Mouse (Mus musculus): Measurements from ENCODE around the gene Mgat5.

The Mgat5 gene

GRCm38 (mm10) chr1:127259669-127260068, 54.9 kb downstream of the Mgat5 start:
- no peak for DNase-seq (ENCODE audit: low read depth, low spot score)

- no peak for DNase-seq (ENCODE audit: low read depth, low spot score)
These were observed 56.2 kb downstream of the Mgat5 start for GRCm38 (mm10) chr1:127260969-127261368.

GRCm38 (mm10) chr1:127262170-127262837, 57.5 kb downstream of the Mgat5 start:
- no peak for DNase-seq (ENCODE audit: low read depth, low spot score)

GRCm38 (mm10) chr1:127267985-127268384, 63.2 kb downstream of the Mgat5 start:
- DNase-seq (ENCODE audit: low read depth, low spot score) = no peak

- DNase-seq (ENCODE audit: low read depth, low spot score) = no peak
These were observed 64.5 kb downstream of the Mgat5 start for GRCm38 (mm10) chr1:127269343-127269742.

- DNase-seq (ENCODE audit: low read depth, low spot score) = no peak
These were observed 65.6 kb downstream of the Mgat5 start for GRCm38 (mm10) chr1:127270273-127271020.

GRCm38 (mm10) chr1:127271156-127271555, 66.3 kb downstream of the Mgat5 start:
- no peak for DNase-seq (ENCODE audit: low read depth, low spot score)

GRCm38 (mm10) chr1:127273363-127273762, 68.5 kb downstream of the Mgat5 start:
- DNase-seq (ENCODE audit: low read depth, low spot score) = no peak

GRCm38 (mm10) chr1:127275572-127276324, 70.9 kb downstream of the Mgat5 start:
- no peak for DNase-seq (ENCODE audit: low read depth, low spot score)

GRCm38 (mm10) chr1:127278067-127278466, 73.3 kb downstream of the Mgat5 start:
- no peak for DNase-seq (ENCODE audit: low read depth, low spot score)

GRCm38 (mm10) chr1:127280256-127280655, 75.4 kb downstream of the Mgat5 start:
- no peak for DNase-seq (ENCODE audit: low read depth, low spot score)

- no peak for DNase-seq (ENCODE audit: low read depth, low spot score)
These were observed 80.2 kb downstream of the Mgat5 start for GRCm38 (mm10) chr1:127284975-127285374.

GRCm38 (mm10) chr1:127287505-127287904, 82.7 kb downstream of the Mgat5 start:
- no peak for DNase-seq (ENCODE audit: low read depth, low spot score)

- DNase-seq (ENCODE audit: low read depth, low spot score) = no peak
These were observed 86.1 kb downstream of the Mgat5 start for GRCm38 (mm10) chr1:127290879-127291278.

GRCm38 (mm10) chr1:127291721-127292120, 86.9 kb downstream of the Mgat5 start:
- DNase-seq (ENCODE audit: low read depth, low spot score) = no peak

GRCm38 (mm10) chr1:127293286-127293685, 88.5 kb downstream of the Mgat5 start:
- no peak for DNase-seq (ENCODE audit: low read depth, low spot score)

GRCm38 (mm10) chr1:127296815-127297214, 92.0 kb downstream of the Mgat5 start:
- no peak for DNase-seq (ENCODE audit: low read depth, low spot score)

- no peak for DNase-seq (ENCODE audit: low read depth, low spot score)
These were observed 95.0 kb downstream of the Mgat5 start for GRCm38 (mm10) chr1:127299774-127300173.

GRCm38 (mm10) chr1:127301038-127301437, 96.2 kb downstream of the Mgat5 start:
- no peak for DNase-seq (ENCODE audit: low read depth, low spot score)

- no peak for DNase-seq (ENCODE audit: low read depth, low spot score)
These were observed 97.8 kb downstream of the Mgat5 start for GRCm38 (mm10) chr1:127302620-127303019.

- DNase-seq (ENCODE audit: low read depth, low spot score) = no peak
These were observed 99.0 kb downstream of the Mgat5 start for GRCm38 (mm10) chr1:127303791-127304190.

GRCm38 (mm10) chr1:127304281-127304680, 99.5 kb downstream of the Mgat5 start:
- DNase-seq (ENCODE audit: low read depth, low spot score) = no peak
